Mouse (Mus musculus): ENCODE data around the gene Pfn3.

GRCm38 (mm10) chr13:55463399-55464026 lies 48.5 kb upstream of the Pfn3 start:
- TF ChIP-seq CTCF (IDR thresholded peaks at IDR 0.05; ENCODE audit: borderline replicate concordance, control insufficient read depth, extremely low read depth, insufficient read depth, low read length, poor library complexity): no peak
- TF ChIP-seq POLR2A (IDR thresholded peaks at IDR 0.05; ENCODE audit: control insufficient read depth, extremely low read depth, insufficient read depth, low read length, poor library complexity): no peak

Data from thymus, adult 2 months (tissue).